26 mouse cellular contexts compared by ENCODE assay signal in the genomic region with DNA sequence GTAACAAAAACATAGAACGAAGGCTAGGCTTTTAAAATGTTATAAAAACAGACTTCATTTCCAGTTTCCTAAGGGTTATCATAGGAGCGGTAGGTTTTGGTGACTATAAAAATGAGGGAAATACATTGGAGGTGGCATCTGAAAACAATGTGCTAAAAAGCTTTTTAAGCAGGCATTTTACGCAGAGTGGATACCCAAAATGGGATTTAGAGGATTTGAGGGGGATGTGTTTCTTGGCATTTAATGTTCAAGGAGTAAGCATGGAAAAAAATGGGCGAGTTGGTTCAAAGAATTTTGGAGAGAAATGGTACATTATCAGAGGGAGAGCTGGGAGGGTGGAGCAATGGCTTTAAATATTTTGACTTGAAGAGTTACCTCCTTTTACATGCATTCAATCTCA.
"Had no signal": no experiment of that assay in that cellular context is flagged by ENCODE, and none has a peak within 500 bp of the region (broad histone marks: within the 10 kb centered on the region; RNA-seq: fewer than 3 reads in every experiment).

No protein-coding gene starts in this region.

- H3K36me3 ChIP-seq: limb, embryonic 10.5 days; limb, embryonic 12.5 days; limb, embryonic 13.5 days; limb, embryonic 15.5 days; liver, embryonic 12.5 days; liver, embryonic 13.5 days; liver, embryonic 15.5 days; lung, embryonic 15.5 days; midbrain, embryonic 10.5 days; midbrain, embryonic 12.5 days; midbrain, embryonic 13.5 days; midbrain, embryonic 15.5 days had no signal

- H3K27ac ChIP-seq: limb, embryonic 10.5 days; limb, embryonic 12.5 days; limb, embryonic 13.5 days; limb, embryonic 15.5 days; liver, embryonic 12.5 days; liver, embryonic 13.5 days; liver, embryonic 14.5 days; liver, embryonic 15.5 days; lung, embryonic 15.5 days; macrophage; midbrain, embryonic 10.5 days; midbrain, embryonic 12.5 days; midbrain, embryonic 13.5 days; midbrain, embryonic 15.5 days had no signal

- H3K9me3 ChIP-seq: limb, embryonic 10.5 days; limb, embryonic 12.5 days; limb, embryonic 13.5 days; limb, embryonic 15.5 days; liver, embryonic 12.5 days; liver, embryonic 13.5 days; liver, embryonic 15.5 days; lung, embryonic 15.5 days; megakaryocyte, embryonic 14.5 days; midbrain, embryonic 10.5 days; midbrain, embryonic 12.5 days; midbrain, embryonic 13.5 days; midbrain, embryonic 15.5 days had no signal

- DNase-seq: left cerebral cortex, postnatal 4 days; liver; liver, embryonic 13.5 days; lung, adult 18-20 months; lung, adult 2 months; lung, embryonic 14.5 days; lung, postnatal 10 days; lung, postnatal 14 days; midbrain, embryonic 14.5 days had no signal

- ATAC-seq: liver, embryonic 12.5 days; lung, postnatal 0 days; midbrain, embryonic 13.5 days; midbrain, embryonic 15.5 days; midbrain, embryonic 16.5 days had no signal

- H3K4me3 ChIP-seq: limb, embryonic 10.5 days; limb, embryonic 12.5 days; limb, embryonic 13.5 days; limb, embryonic 15.5 days; liver, embryonic 12.5 days; liver, embryonic 13.5 days; liver, embryonic 15.5 days; lung, embryonic 15.5 days; megakaryocyte, embryonic 14.5 days; midbrain, embryonic 10.5 days; midbrain, embryonic 12.5 days; midbrain, embryonic 13.5 days; midbrain, embryonic 15.5 days; myocyte had no signal

- H3K27me3 ChIP-seq: limb, embryonic 12.5 days; limb, embryonic 13.5 days; limb, embryonic 15.5 days; liver, embryonic 12.5 days; liver, embryonic 13.5 days; liver, embryonic 15.5 days; lung, embryonic 15.5 days; megakaryocyte, embryonic 14.5 days; midbrain, embryonic 12.5 days; midbrain, embryonic 13.5 days; midbrain, embryonic 15.5 days had no signal

- H3K4me1 ChIP-seq: limb, embryonic 10.5 days; limb, embryonic 12.5 days; limb, embryonic 13.5 days; limb, embryonic 15.5 days; liver, embryonic 12.5 days; liver, embryonic 13.5 days; liver, embryonic 15.5 days; lung, embryonic 15.5 days; midbrain, embryonic 10.5 days; midbrain, embryonic 12.5 days; midbrain, embryonic 13.5 days; midbrain, embryonic 15.5 days had no signal
